Mouse (Mus musculus) left cerebral cortex, adult 2 months (tissue): ENCODE data around the gene Ncln. TPM values are rescaled to one million over a fixed set of nuclear protein-coding genes. Genes with fewer than 3 reads are reported as not detected.

ENCODE experiments used
- DNase-seq, 2 experiments: peaks; one replicate each; pipeline ENCODE4 v3.0.0; 2021 to 2022; ENCODE audit warnings: low spot score in 2 of 2, mixed read lengths in 1 of 2; ENCODE audit errors: extremely low spot score in 1 of 2
- H3K27ac ChIP-seq: fragments of 200-600 bp; 2 replicates; pipeline ENCODE4 v1.8.1; 2022
- H3K4me3 ChIP-seq: fragments of 200-600 bp; 2 replicates; pipeline ENCODE4 v1.8.1; 2022
- CTCF ChIP-seq: fragments of 200-600 bp; IDR thresholded peaks from 2 replicates; pipeline ENCODE4 v1.8.1; 2022; ENCODE audit warnings: antibody characterized with exemption, mild to moderate bottlenecking, moderate library complexity
- intact Hi-C: fragments of 180-260 bp; cut with DNase I; formaldehyde crosslinking; loops from one replicate; pipeline ENCODE4 v1.15.1; 2025
- long read RNA-seq, 2 experiments: library from polyadenylated mRNA; stranded (forward); transcript quantifications; one replicate each; pipeline ENCODE4 v2.0.0; 2021; ENCODE audit warnings: borderline mapping rate in 2 of 2
- total RNA-seq, 2 experiments: library from RNA; stranded (reverse); gene quantifications; 2 replicates each; pipeline ENCODE4 v1.2.3; 2021

Ncln gene
- 10 to 100 TPM; 78.3 to 80.8 TPM for total RNA-seq
- long read RNA-seq, experiment 1, transcript Ncln-202 (14 exons, 2,841 nt): minor isoform, 27 of 108 reads
- long read RNA-seq, experiment 1, transcript Ncln-201 (14 exons, 3,118 nt): major isoform, 42 of 108 reads
- long read RNA-seq, experiment 1, partial matches to known transcripts: 6 of 108 reads
- long read RNA-seq, experiment 1, other reads (novel, unspliced or antisense): 32 of 108 reads
- long read RNA-seq, experiment 2, transcript Ncln-202 (14 exons, 2,841 nt): minor isoform, 13 of 88 reads
- long read RNA-seq, experiment 2, transcript Ncln-201 (14 exons, 3,118 nt): major isoform, 33 of 88 reads
- long read RNA-seq, experiment 2, partial matches to known transcripts: 8 of 88 reads
- long read RNA-seq, experiment 2, other reads (novel, unspliced or antisense): 33 of 88 reads

GRCm38 (mm10) chr10:81496264-81496901 lies at the start of gene Ncln:
Gene Ncln, minus strand, starts transcription at chr10:81496392.
- TF ChIP-seq CTCF: no peak
- intact Hi-C loops: loop anchor here (2.0 kb wide), 1 partner anchor 42 kb away; no protein-coding TSS in a partner anchor
- DNase-seq: peak; percentile 97 to 98
- peak within 1 kb of the TSS; percentile 73 for H3K4me3 ChIP-seq
- H3K27ac ChIP-seq: peak within 1 kb of the TSS; percentile 96

- TF ChIP-seq CTCF: no peak; the same call in 1 of the 2 replicates
- peak; percentile 100 for DNase-seq
Measured at GRCm38 (mm10) chr10:81545161-81545747, 49.1 kb upstream of the Ncln start, which contains the start of gene Gna11. Gene Gna11, minus strand, starts transcription at chr10:81545190.

GRCm38 (mm10) chr10:81544296-81545160 lies 48.3 kb upstream of the Ncln start:
- Histone ChIP-seq H3K4me3 (peak overlapping the region; percentile 87), H3K27ac (peak overlapping the region; percentile 91)
- no peak; the same call in 1 of the 2 replicates for TF ChIP-seq CTCF
- DNase-seq: no peak
- intact Hi-C loops: no loop called here

More at GRCm38 (mm10) chr10:81545161-81545747, 49.1 kb upstream of the Ncln start, which contains the start of gene Gna11:
- peak within 1 kb of the TSS; percentile 87 for H3K4me3 ChIP-seq
- peak within 1 kb of the TSS; percentile 95 for H3K27ac ChIP-seq
- intact Hi-C loops: no loop called here

- no peak for DNase-seq
- H3K27ac ChIP-seq: no peak overlapping the region; the same call in 1 of the 2 replicates
- no peak for TF ChIP-seq CTCF
- H3K4me3 ChIP-seq: peak overlapping the region; percentile 87
- intact Hi-C loops: no loop called here
Measured at GRCm38 (mm10) chr10:81543633-81544032, 47.4 kb upstream of the Ncln start.

GRCm38 (mm10) chr10:81542727-81543460 lies 46.7 kb upstream of the Ncln start:
- intact Hi-C loops: no loop called here
- Histone ChIP-seq H3K4me3 (peak overlapping the region; percentile 87), H3K27ac (no peak overlapping the region)
- no peak for TF ChIP-seq CTCF
- no peak for DNase-seq

- intact Hi-C loops: no loop called here
- peak overlapping the region; percentile 12; the same call in 1 of the 2 replicates for H3K27ac ChIP-seq
- DNase-seq: no peak
- TF ChIP-seq CTCF: no peak
- H3K4me3 ChIP-seq: no peak overlapping the region
Measured at GRCm38 (mm10) chr10:81541803-81542202, 45.6 kb upstream of the Ncln start.

GRCm38 (mm10) chr10:81541363-81541762 lies 45.2 kb upstream of the Ncln start:
- intact Hi-C loops: no loop called here
- no peak overlapping the region for H3K4me3 ChIP-seq
- no peak for DNase-seq
- H3K27ac ChIP-seq: peak overlapping the region; percentile 48; the same call in 1 of the 2 replicates
- TF ChIP-seq CTCF: no peak

GRCm38 (mm10) chr10:81538321-81539048 lies 42.3 kb upstream of the Ncln start:
- no peak for TF ChIP-seq CTCF
- no peak for DNase-seq
- Histone ChIP-seq H3K4me3 (no peak overlapping the region), H3K27ac (0 out of 2 replicates have a peak overlapping the region, but pooled peaks have one; percentile 24)
- intact Hi-C loops: loop anchor here (2.0 kb wide), 1 partner anchor 42 kb away; the partner anchor contains the start of gene Ncln

GRCm38 (mm10) chr10:81537429-81537828 lies 41.2 kb upstream of the Ncln start:
- Histone ChIP-seq H3K27ac (no peak overlapping the region), H3K4me3 (no peak overlapping the region)
- no peak for DNase-seq
- intact Hi-C loops: no loop called here
- no peak for TF ChIP-seq CTCF

- intact Hi-C loops: no loop called here
Measured at GRCm38 (mm10) chr10:81536734-81537133, 40.5 kb upstream of the Ncln start.

More at GRCm38 (mm10) chr10:81536734-81537133, 40.5 kb upstream of the Ncln start:
- Histone ChIP-seq H3K27ac (no peak overlapping the region), H3K4me3 (no peak overlapping the region)
- peak; percentile 59 for TF ChIP-seq CTCF
- DNase-seq: no peak
